Mouse (Mus musculus): ENCODE results near the gene Armc7. TPM values are rescaled to one million over a fixed set of nuclear protein-coding genes. Genes with fewer than 3 reads are reported as not detected.

Armc7 gene
- polyA plus RNA-seq, 1 experiment = 31.0 TPM

GRCm38 (mm10) chr11:115446906-115447305, 28.6 kb upstream of the Armc7 start:
- 81% methylated on average over 3 of the region's 3 CpGs for WGBS
- TF ChIP-seq POLR2A (IDR thresholded peaks at IDR 0.05; ENCODE audit: low read depth, low read length) = no peak
- TF ChIP-seq CTCF (IDR thresholded peaks at IDR 0.05; ENCODE audit: extremely low read depth, insufficient read depth, insufficient read length, insufficient replicate concordance) = no peak
- Histone ChIP-seq H3K27ac (ENCODE audit: insufficient read depth, low read length) (no peak overlapping the region), H3K4me1 (ENCODE audit: control insufficient read depth, insufficient read depth, insufficient read length) (0 out of 2 replicates have a peak, but pooled peaks cover 3% of the 10 kb centered on the region), H3K4me3 (ENCODE audit: extremely low read depth, insufficient read depth, insufficient read length) (no peak overlapping the region), H3K36me3 (ENCODE audit: control insufficient read depth, insufficient read depth, low read length) (no peaks in the 10 kb centered on the region), H3K27me3 (ENCODE audit: control insufficient read depth, insufficient read depth, low read length) (no peaks in the 10 kb centered on the region)
- DNase-seq (ENCODE audit: low read depth in 1 of 2, low spot score in 2 of 2) = no peak

GRCm38 (mm10) chr11:115447321-115447885, 28.1 kb upstream of the Armc7 start:
- 93% methylated on average over 11 of the region's 11 CpGs for WGBS
- Histone ChIP-seq H3K36me3 (ENCODE audit: control insufficient read depth, insufficient read depth, low read length) (no peaks in the 10 kb centered on the region), H3K4me3 (ENCODE audit: extremely low read depth, insufficient read depth, insufficient read length) (no peak overlapping the region), H3K27me3 (ENCODE audit: control insufficient read depth, insufficient read depth, low read length) (no peaks in the 10 kb centered on the region), H3K4me1 (ENCODE audit: control insufficient read depth, insufficient read depth, insufficient read length) (peaks cover 5% of the 10 kb centered on the region; the same call in 1 of the 2 replicates), H3K27ac (ENCODE audit: insufficient read depth, low read length) (no peak overlapping the region)
- DNase-seq (ENCODE audit: low read depth in 1 of 2, low spot score in 2 of 2) = no peak
- no peak for TF ChIP-seq CTCF (IDR thresholded peaks at IDR 0.05; ENCODE audit: extremely low read depth, insufficient read depth, insufficient read length, insufficient replicate concordance)

- Histone ChIP-seq H3K27me3 (ENCODE audit: control insufficient read depth, insufficient read depth, low read length) (no peaks in the 10 kb centered on the region), H3K36me3 (ENCODE audit: control insufficient read depth, insufficient read depth, low read length) (no peaks in the 10 kb centered on the region), H3K4me1 (ENCODE audit: control insufficient read depth, insufficient read depth, insufficient read length) (peaks cover 5% of the 10 kb centered on the region; the same call in 1 of the 2 replicates), H3K27ac (ENCODE audit: insufficient read depth, low read length) (no peak overlapping the region), H3K4me3 (ENCODE audit: extremely low read depth, insufficient read depth, insufficient read length) (no peak overlapping the region)
- DNase-seq (ENCODE audit: low read depth in 1 of 2, low spot score in 2 of 2) = no peak
- no peak for TF ChIP-seq CTCF (IDR thresholded peaks at IDR 0.05; ENCODE audit: extremely low read depth, insufficient read depth, insufficient read length, insufficient replicate concordance)
- TF ChIP-seq POLR2A (IDR thresholded peaks at IDR 0.05; ENCODE audit: low read depth, low read length) = no peak
- WGBS = 90% methylated on average over 16 of the region's 16 CpGs
Observed at GRCm38 (mm10) chr11:115448075-115448474, 27.4 kb upstream of the Armc7 start.

GRCm38 (mm10) chr11:115448998-115449397, 26.5 kb upstream of the Armc7 start:
- H3K27ac ChIP-seq (ENCODE audit: insufficient read depth, low read length) = no peak overlapping the region

GRCm38 (mm10) chr11:115450176-115450575, 25.3 kb upstream of the Armc7 start:
- 92% methylated on average over 7 of the region's 7 CpGs for WGBS
- Histone ChIP-seq H3K4me3 (ENCODE audit: extremely low read depth, insufficient read depth, insufficient read length) (no peak overlapping the region), H3K27ac (ENCODE audit: insufficient read depth, low read length) (no peak overlapping the region), H3K27me3 (ENCODE audit: control insufficient read depth, insufficient read depth, low read length) (no peaks in the 10 kb centered on the region), H3K4me1 (ENCODE audit: control insufficient read depth, insufficient read depth, insufficient read length) (peaks cover 5% of the 10 kb centered on the region; the same call in 1 of the 2 replicates), H3K36me3 (ENCODE audit: control insufficient read depth, insufficient read depth, low read length) (no peaks in the 10 kb centered on the region)
- DNase-seq (ENCODE audit: low read depth in 1 of 2, low spot score in 2 of 2) = no peak
- TF ChIP-seq CTCF (IDR thresholded peaks at IDR 0.05; ENCODE audit: extremely low read depth, insufficient read depth, insufficient read length, insufficient replicate concordance) = no peak
- TF ChIP-seq POLR2A (IDR thresholded peaks at IDR 0.05; ENCODE audit: low read depth, low read length) = no peak

More at GRCm38 (mm10) chr11:115448998-115449397, 26.5 kb upstream of the Armc7 start:
- no peaks in the 10 kb centered on the region for H3K36me3 ChIP-seq (ENCODE audit: control insufficient read depth, insufficient read depth, low read length)
- no peak overlapping the region for H3K4me3 ChIP-seq (ENCODE audit: extremely low read depth, insufficient read depth, insufficient read length)
- TF ChIP-seq CTCF (IDR thresholded peaks at IDR 0.05; ENCODE audit: extremely low read depth, insufficient read depth, insufficient read length, insufficient replicate concordance) (no peak), POLR2A (IDR thresholded peaks at IDR 0.05; ENCODE audit: low read depth, low read length) (no peak)
- peaks cover 5% of the 10 kb centered on the region; the same call in 1 of the 2 replicates for H3K4me1 ChIP-seq (ENCODE audit: control insufficient read depth, insufficient read depth, insufficient read length)
- WGBS = 85% methylated on average over 7 of the region's 7 CpGs
- H3K27me3 ChIP-seq (ENCODE audit: control insufficient read depth, insufficient read depth, low read length) = no peaks in the 10 kb centered on the region
- DNase-seq (ENCODE audit: low read depth in 1 of 2, low spot score in 2 of 2) = no peak

- Histone ChIP-seq H3K27ac (ENCODE audit: insufficient read depth, low read length) (peak overlapping the region; percentile 76), H3K36me3 (ENCODE audit: control insufficient read depth, insufficient read depth, low read length) (no peaks in the 10 kb centered on the region), H3K27me3 (ENCODE audit: control insufficient read depth, insufficient read depth, low read length) (no peaks in the 10 kb centered on the region), H3K4me1 (ENCODE audit: control insufficient read depth, insufficient read depth, insufficient read length) (peaks cover 5% of the 10 kb centered on the region; the same call in 1 of the 2 replicates), H3K4me3 (ENCODE audit: extremely low read depth, insufficient read depth, insufficient read length) (no peak overlapping the region)
- 34% methylated on average over 8 of the region's 8 CpGs for WGBS
- no peak for TF ChIP-seq CTCF (IDR thresholded peaks at IDR 0.05; ENCODE audit: extremely low read depth, insufficient read depth, insufficient read length, insufficient replicate concordance)
- no peak for TF ChIP-seq POLR2A (IDR thresholded peaks at IDR 0.05; ENCODE audit: low read depth, low read length)
- peak; percentile 16 to 61 for DNase-seq (ENCODE audit: low read depth in 1 of 2, low spot score in 2 of 2)
Observed at GRCm38 (mm10) chr11:115451781-115452241, 23.7 kb upstream of the Armc7 start.

GRCm38 (mm10) chr11:115452281-115452860, 23.1 kb upstream of the Armc7 start:
- no peaks in the 10 kb centered on the region for H3K27me3 ChIP-seq (ENCODE audit: control insufficient read depth, insufficient read depth, low read length)
- WGBS = 19% methylated on average over 7 of the region's 7 CpGs
- H3K4me1 ChIP-seq (ENCODE audit: control insufficient read depth, insufficient read depth, insufficient read length) = peaks cover 5% of the 10 kb centered on the region; the same call in 1 of the 2 replicates

More at GRCm38 (mm10) chr11:115452281-115452860, 23.1 kb upstream of the Armc7 start:
- H3K36me3 ChIP-seq (ENCODE audit: control insufficient read depth, insufficient read depth, low read length) = no peaks in the 10 kb centered on the region
- H3K27ac ChIP-seq (ENCODE audit: insufficient read depth, low read length) = peak overlapping the region; percentile 76
- TF ChIP-seq POLR2A (IDR thresholded peaks at IDR 0.05; ENCODE audit: low read depth, low read length) (no peak), CTCF (IDR thresholded peaks at IDR 0.05; ENCODE audit: extremely low read depth, insufficient read depth, insufficient read length, insufficient replicate concordance) (no peak)
- no peak overlapping the region for H3K4me3 ChIP-seq (ENCODE audit: extremely low read depth, insufficient read depth, insufficient read length)
- DNase-seq (ENCODE audit: low read depth in 1 of 2, low spot score in 2 of 2) = no peak

All from spleen, adult 2 months (tissue).